Comparison of ENCODE assay signal across 8 mouse cellular contexts in the genomic region with DNA sequence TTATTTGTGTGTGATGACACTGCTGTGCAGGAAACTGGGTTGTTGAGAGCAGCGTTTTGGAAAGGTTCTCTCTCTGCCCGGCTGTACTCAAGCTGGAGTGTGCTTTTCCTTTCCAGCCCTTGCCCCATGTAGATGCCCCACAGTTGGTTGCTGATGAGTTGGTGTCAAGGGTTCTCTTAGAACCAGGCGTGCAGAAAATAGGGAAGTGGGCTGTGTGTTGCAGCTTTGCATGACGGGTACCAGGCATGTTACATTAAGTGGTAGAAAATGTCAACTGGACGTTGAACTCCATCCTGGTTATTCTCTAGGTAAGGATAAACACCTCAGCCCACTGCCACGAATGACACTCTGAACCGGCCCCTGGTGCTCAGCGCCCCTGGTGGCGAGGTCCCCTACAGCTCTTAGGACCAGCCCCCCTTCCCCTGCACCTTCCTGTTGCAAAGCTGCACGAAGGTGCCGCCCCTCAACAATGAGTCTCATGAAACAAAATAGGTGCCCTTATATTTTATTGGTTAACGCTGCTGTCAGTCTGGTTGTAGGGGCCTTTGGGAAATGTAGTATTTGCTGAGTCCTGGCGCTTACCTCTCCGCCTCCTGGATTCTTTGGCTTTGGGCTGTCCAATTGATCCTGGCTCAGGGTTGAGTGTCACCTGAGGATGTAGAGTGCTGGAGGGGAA. TPM values are rescaled to one million over a fixed set of nuclear protein-coding genes. Genes with fewer than 3 reads are reported as not detected.
DNase-seq lines count a peak whose midpoint lies in the region; ATAC-seq and TF ChIP-seq lines count a peak whose summit lies in the region.

No protein-coding gene starts in this region.

- no peaks in the 10 kb centered on the region for H3K27me3 ChIP-seq in hindbrain, embryonic 12.5 days
- no peaks in the 10 kb centered on the region for H3K27me3 ChIP-seq in lung, postnatal 0 days (replicated peaks; ENCODE audit: insufficient read depth, low read length)

- peak; percentile 77 for ATAC-seq in hindbrain, embryonic 12.5 days (ENCODE audit: low FRiP score)
- peak; percentile 95 for ATAC-seq in lung, postnatal 0 days

- no peak for TF ChIP-seq EP300 in lung, postnatal 0 days (IDR thresholded peaks at IDR 0.05)

- TF ChIP-seq POLR2A in bone marrow, adult 2 months (IDR thresholded peaks at IDR 0.05; ENCODE audit: borderline replicate concordance, control insufficient read depth, low read depth, low read length) = 0 out of 2 replicates have a peak, but pooled peaks have one; percentile 27
- TF ChIP-seq POLR2A in embryonic fibroblast, embryonic 13.5 days (IDR thresholded peaks at IDR 0.05; ENCODE audit: low read depth, low read length) = no peak

- H3K27ac ChIP-seq in bone marrow, adult 2 months (ENCODE audit: control insufficient read depth, insufficient read depth, low read depth, low read length, poor library complexity) = peak overlapping the region; percentile 12; the same call in 1 of the 2 replicates
- no peak overlapping the region for H3K27ac ChIP-seq in embryonic fibroblast, embryonic 13.5 days (ENCODE audit: insufficient read depth, low read length)
- no peak overlapping the region for H3K27ac ChIP-seq in hindbrain, embryonic 12.5 days
- H3K27ac ChIP-seq in lung, postnatal 0 days (ENCODE audit: low read length) = no peak overlapping the region

- peak overlapping the region; percentile 46 for H3K4me3 ChIP-seq in bone marrow, adult 2 months (replicated peaks; ENCODE audit: control insufficient read depth, low read depth, low read length)
- no peak overlapping the region for H3K4me3 ChIP-seq in embryonic fibroblast, embryonic 13.5 days (ENCODE audit: insufficient read depth, low read length)
- peak overlapping the region; percentile 8; the same call in 1 of the 2 replicates for H3K4me3 ChIP-seq in hindbrain, embryonic 12.5 days
- H3K4me3 ChIP-seq in lung, postnatal 0 days (ENCODE audit: low read depth, low read length) = no peak overlapping the region; the same call in 1 of the 2 replicates

- H3K9me3 ChIP-seq in hindbrain, embryonic 12.5 days (replicated peaks) = no peaks in the 10 kb centered on the region
- no peaks in the 10 kb centered on the region for H3K9me3 ChIP-seq in lung, postnatal 0 days (ENCODE audit: low read length)

- peaks cover 3% of the 10 kb centered on the region; the same call in 1 of the 2 replicates for H3K36me3 ChIP-seq in hindbrain, embryonic 12.5 days
- H3K36me3 ChIP-seq in lung, postnatal 0 days (ENCODE audit: insufficient read depth, low read length) = no peaks in the 10 kb centered on the region

- peak; percentile 90 for DNase-seq in CD4-positive helper T cell, adult 2 months (ENCODE audit: low read depth, low spot score)
- peak; percentile 87 for DNase-seq in layer of hippocampus, adult 9-11 months
- peak; percentile 92 for DNase-seq in lung, postnatal 0 days (ENCODE audit: low spot score)
- DNase-seq in retina, embryonic 14.5 days (ENCODE audit: low spot score) = peak; percentile 75
- DNase-seq in thymus, postnatal 4 days = peak; percentile 92

- H3K9ac ChIP-seq in hindbrain, embryonic 12.5 days = no peak overlapping the region
- H3K9ac ChIP-seq in lung, postnatal 0 days (replicated peaks; ENCODE audit: low read depth) = no peak overlapping the region

- TF ChIP-seq CTCF in bone marrow, adult 2 months (IDR thresholded peaks at IDR 0.05; ENCODE audit: control insufficient read depth, insufficient read depth, low read length) = peak; percentile 55; the same call in 1 of the 2 replicates
- 0 out of 2 replicates have a peak, but pooled peaks have one; percentile 3 for TF ChIP-seq CTCF in embryonic fibroblast, embryonic 13.5 days (IDR thresholded peaks at IDR 0.05; ENCODE audit: borderline replicate concordance, insufficient read depth, low read length)
- peak; percentile 75 for TF ChIP-seq CTCF in lung, postnatal 0 days (IDR thresholded peaks at IDR 0.05)

- peak overlapping the region; percentile 38 for H3K4me2 ChIP-seq in hindbrain, embryonic 12.5 days (replicated peaks)
- H3K4me2 ChIP-seq in lung, postnatal 0 days (replicated peaks; ENCODE audit: low read depth, low read length) = peak overlapping the region; percentile 44

- H3K4me1 ChIP-seq in bone marrow, adult 2 months (ENCODE audit: control insufficient read depth, insufficient read depth, low read length) = no peaks in the 10 kb centered on the region
- no peaks in the 10 kb centered on the region for H3K4me1 ChIP-seq in embryonic fibroblast, embryonic 13.5 days (ENCODE audit: control insufficient read depth, insufficient read depth, low read length)
- H3K4me1 ChIP-seq in hindbrain, embryonic 12.5 days = 0 out of 2 replicates have a peak, but pooled peaks cover 3% of the 10 kb centered on the region
- no peaks in the 10 kb centered on the region for H3K4me1 ChIP-seq in lung, postnatal 0 days (ENCODE audit: insufficient read depth, low read depth, low read length)

- 2% methylated on average over 14 of the region's 14 CpGs for WGBS in bone marrow, adult 2 months
- WGBS in hindbrain, embryonic 12.5 days = 26% methylated on average over 14 of the region's 14 CpGs
- WGBS in lung, postnatal 0 days = 18% methylated on average over 14 of the region's 14 CpGs

RNA-seq across cellular contexts. Expression of a gene that starts 18.1 kb away (rescaled TPM):
- polyA plus RNA-seq in bone marrow, adult 2 months (2011; ENCODE audit: insufficient read depth, insufficient read length, low replicate concordance, missing spikeins) = 11.1 and 12.8 TPM in 2 replicates
- polyA plus RNA-seq in embryonic fibroblast, embryonic 13.5 days (2011; ENCODE audit: insufficient read length, low read depth, missing spikeins) = 9.3 and 13.0 TPM in 2 replicates
- polyA plus RNA-seq in hindbrain, embryonic 12.5 days (2016; fragmentation: Nextera tagmentation; extraction: Ambion mirVana) = 37.2 and 40.5 TPM in 2 replicates
- 17.5 and 20.7 TPM in 2 replicates for polyA plus RNA-seq in lung, postnatal 0 days (2015; fragmentation: Nextera tagmentation; extraction: Ambion mirVana)

RNA-seq across cellular contexts. Expression of a gene that starts 21.9 kb away (rescaled TPM):
- 5.4 and 21.2 TPM in 2 replicates for polyA plus RNA-seq in bone marrow, adult 2 months (2011; ENCODE audit: insufficient read depth, insufficient read length, low replicate concordance, missing spikeins)
- polyA plus RNA-seq in embryonic fibroblast, embryonic 13.5 days (2011; ENCODE audit: insufficient read length, low read depth, missing spikeins) = 1.1 and 3.2 TPM in 2 replicates
- polyA plus RNA-seq in hindbrain, embryonic 12.5 days (2016; fragmentation: Nextera tagmentation; extraction: Ambion mirVana) = 5.7 and 7.8 TPM in 2 replicates
- polyA plus RNA-seq in lung, postnatal 0 days (2015; fragmentation: Nextera tagmentation; extraction: Ambion mirVana) = 6.3 and 8.3 TPM in 2 replicates

RNA-seq across cellular contexts. Expression of a gene that starts 22.2 kb away (rescaled TPM):
- 1.9 and 6.1 TPM in 2 replicates for polyA plus RNA-seq in bone marrow, adult 2 months (2011; ENCODE audit: insufficient read depth, insufficient read length, low replicate concordance, missing spikeins)
- polyA plus RNA-seq in embryonic fibroblast, embryonic 13.5 days (2011; ENCODE audit: insufficient read length, low read depth, missing spikeins) = 2.7 and 5.1 TPM in 2 replicates
- polyA plus RNA-seq in hindbrain, embryonic 12.5 days (2016; fragmentation: Nextera tagmentation; extraction: Ambion mirVana) = 4.6 and 5.9 TPM in 2 replicates
- polyA plus RNA-seq in lung, postnatal 0 days (2015; fragmentation: Nextera tagmentation; extraction: Ambion mirVana) = 1.1 and 1.5 TPM in 2 replicates

RNA-seq across cellular contexts. Expression of a gene that starts 57.2 kb away (rescaled TPM):
- polyA plus RNA-seq in bone marrow, adult 2 months (2011; ENCODE audit: insufficient read depth, insufficient read length, low replicate concordance, missing spikeins) = 29.4 and 62.3 TPM in 2 replicates
- 206 and 311 TPM in 2 replicates for polyA plus RNA-seq in embryonic fibroblast, embryonic 13.5 days (2011; ENCODE audit: insufficient read length, low read depth, missing spikeins)
- polyA plus RNA-seq in hindbrain, embryonic 12.5 days (2016; fragmentation: Nextera tagmentation; extraction: Ambion mirVana) = 40.1 and 40.2 TPM in 2 replicates
- polyA plus RNA-seq in lung, postnatal 0 days (2015; fragmentation: Nextera tagmentation; extraction: Ambion mirVana) = 153 and 183 TPM in 2 replicates

Comparison
In these comparisons a context has a peak if more than half of its experiments do, and no peak if none do; other contexts are left out.
1. H3K4me3 ChIP-seq: peak in bone marrow, adult 2 months (single experiment) and hindbrain, embryonic 12.5 days (single experiment); none in embryonic fibroblast, embryonic 13.5 days (single experiment) and lung, postnatal 0 days (single experiment).
2. CTCF ChIP-seq: peak in every context shown above with its lines; median percentile 75 in lung, postnatal 0 days; 55 in bone marrow, adult 2 months; 3 in embryonic fibroblast, embryonic 13.5 days.
3. Peak in every context shown above with its lines, with median percentiles within 50 percentile points of each other: DNase-seq.